Mouse (Mus musculus): ENCODE results near the gene Sfxn2. TPM values are rescaled to one million over a fixed set of nuclear protein-coding genes. Genes with fewer than 3 reads are reported as not detected.

Gene Sfxn2
- polyA plus RNA-seq, 2 experiments, result 22.0 to 26.7 TPM

GRCm38 (mm10) chr19:46642136-46642753 is 69.1 kb downstream of the Sfxn2 start:
- H3K27ac ChIP-seq (replicated peaks; ENCODE audit: low read depth, low read length), result peak overlapping the region; percentile 79
- H3K27me3 ChIP-seq (ENCODE audit: control insufficient read depth, insufficient read depth, low read length), result no peaks in the 10 kb centered on the region
- TF ChIP-seq POLR2A (IDR thresholded peaks at IDR 0.05; ENCODE audit: borderline replicate concordance, extremely low read depth, insufficient read depth, insufficient read length), result no peak
- H3K9me3 ChIP-seq (ENCODE audit: control insufficient read depth, low read length), result no peaks in the 10 kb centered on the region
- H3K4me3 ChIP-seq (replicated peaks; ENCODE audit: low read length), result no peak overlapping the region
- no peak for ATAC-seq (ENCODE audit: low FRiP score, low read depth)
- no peak for DNase-seq (ENCODE audit: low spot score)
- peak overlapping the region; percentile 45; the same call in 1 of the 2 replicates for H3K9ac ChIP-seq (ENCODE audit: low read depth, low read length, severe bottlenecking)
- H3K36me3 ChIP-seq (ENCODE audit: control insufficient read depth, insufficient read depth, low read length), result peaks cover 21% of the 10 kb centered on the region
- H3K4me2 ChIP-seq (replicated peaks; ENCODE audit: low read depth, low read length, severe bottlenecking), result peak overlapping the region; percentile 21
- peaks cover 63% of the 10 kb centered on the region for H3K4me1 ChIP-seq (ENCODE audit: control insufficient read depth, insufficient read depth, low read length)
- WGBS, result 43% methylated on average over 22 of the region's 22 CpGs

GRCm38 (mm10) chr19:46643236-46643635 is 70.1 kb downstream of the Sfxn2 start:
- Histone ChIP-seq H3K36me3 (ENCODE audit: control insufficient read depth, insufficient read depth, low read length) (peaks cover 17% of the 10 kb centered on the region), H3K4me2 (replicated peaks; ENCODE audit: low read depth, low read length, severe bottlenecking) (no peak overlapping the region), H3K9ac (ENCODE audit: low read depth, low read length, severe bottlenecking) (no peak overlapping the region), H3K4me1 (ENCODE audit: control insufficient read depth, insufficient read depth, low read length) (peaks cover 63% of the 10 kb centered on the region), H3K27ac (replicated peaks; ENCODE audit: low read depth, low read length) (no peak overlapping the region; the same call in 1 of the 2 replicates), H3K9me3 (ENCODE audit: control insufficient read depth, low read length) (no peaks in the 10 kb centered on the region), H3K4me3 (replicated peaks; ENCODE audit: low read length) (no peak overlapping the region), H3K27me3 (ENCODE audit: control insufficient read depth, insufficient read depth, low read length) (no peaks in the 10 kb centered on the region)
- TF ChIP-seq POLR2A (IDR thresholded peaks at IDR 0.05; ENCODE audit: borderline replicate concordance, extremely low read depth, insufficient read depth, insufficient read length), result no peak
- 66% methylated on average over 5 of the region's 5 CpGs for WGBS
- no peak for ATAC-seq (ENCODE audit: low FRiP score, low read depth)
- DNase-seq (ENCODE audit: low spot score), result no peak

- peak overlapping the region; percentile 56; the same call in 1 of the 2 replicates for H3K27ac ChIP-seq (replicated peaks; ENCODE audit: low read depth, low read length)
- H3K4me2 ChIP-seq (replicated peaks; ENCODE audit: low read depth, low read length, severe bottlenecking), result no peak overlapping the region
- H3K4me1 ChIP-seq (ENCODE audit: control insufficient read depth, insufficient read depth, low read length), result peaks cover 59% of the 10 kb centered on the region
- DNase-seq (ENCODE audit: low spot score), result no peak
- no peaks in the 10 kb centered on the region for H3K9me3 ChIP-seq (ENCODE audit: control insufficient read depth, low read length)
- 80% methylated on average over 10 of the region's 10 CpGs for WGBS
- H3K27me3 ChIP-seq (ENCODE audit: control insufficient read depth, insufficient read depth, low read length), result no peaks in the 10 kb centered on the region
- H3K9ac ChIP-seq (ENCODE audit: low read depth, low read length, severe bottlenecking), result no peak overlapping the region
- H3K4me3 ChIP-seq (replicated peaks; ENCODE audit: low read length), result no peak overlapping the region
- ATAC-seq (ENCODE audit: low FRiP score, low read depth), result no peak
- H3K36me3 ChIP-seq (ENCODE audit: control insufficient read depth, insufficient read depth, low read length), result peaks cover 17% of the 10 kb centered on the region
- no peak for TF ChIP-seq POLR2A (IDR thresholded peaks at IDR 0.05; ENCODE audit: borderline replicate concordance, extremely low read depth, insufficient read depth, insufficient read length)
These were observed 71.2 kb downstream of the Sfxn2 start for GRCm38 (mm10) chr19:46644343-46644792.

GRCm38 (mm10) chr19:46644793-46645602 is 71.8 kb downstream of the Sfxn2 start:
- no peak for TF ChIP-seq POLR2A (IDR thresholded peaks at IDR 0.05; ENCODE audit: borderline replicate concordance, extremely low read depth, insufficient read depth, insufficient read length)
- H3K9ac ChIP-seq (ENCODE audit: low read depth, low read length, severe bottlenecking), result no peak overlapping the region

GRCm38 (mm10) chr19:46646041-46646481 is 72.9 kb downstream of the Sfxn2 start:
- H3K4me1 ChIP-seq (ENCODE audit: control insufficient read depth, insufficient read depth, low read length), result peaks cover 44% of the 10 kb centered on the region
- no peak overlapping the region for H3K9ac ChIP-seq (ENCODE audit: low read depth, low read length, severe bottlenecking)
- 0 out of 2 replicates have a peak overlapping the region, but pooled peaks have one; percentile 40 for H3K27ac ChIP-seq (replicated peaks; ENCODE audit: low read depth, low read length)
- 67% methylated on average over 12 of the region's 12 CpGs for WGBS
- DNase-seq (ENCODE audit: low spot score) (no peak), ATAC-seq (ENCODE audit: low FRiP score, low read depth) (no peak)
- H3K27me3 ChIP-seq (ENCODE audit: control insufficient read depth, insufficient read depth, low read length), result no peaks in the 10 kb centered on the region
- no peak overlapping the region for H3K4me3 ChIP-seq (replicated peaks; ENCODE audit: low read length)
- H3K4me2 ChIP-seq (replicated peaks; ENCODE audit: low read depth, low read length, severe bottlenecking), result no peak overlapping the region
- TF ChIP-seq POLR2A (IDR thresholded peaks at IDR 0.05; ENCODE audit: borderline replicate concordance, extremely low read depth, insufficient read depth, insufficient read length), result no peak
- peaks cover 17% of the 10 kb centered on the region for H3K36me3 ChIP-seq (ENCODE audit: control insufficient read depth, insufficient read depth, low read length)
- H3K9me3 ChIP-seq (ENCODE audit: control insufficient read depth, low read length), result no peaks in the 10 kb centered on the region

More at GRCm38 (mm10) chr19:46644793-46645602, 71.8 kb downstream of the Sfxn2 start:
- peaks cover 17% of the 10 kb centered on the region for H3K36me3 ChIP-seq (ENCODE audit: control insufficient read depth, insufficient read depth, low read length)
- no peak overlapping the region for H3K4me3 ChIP-seq (replicated peaks; ENCODE audit: low read length)
- H3K27ac ChIP-seq (replicated peaks; ENCODE audit: low read depth, low read length), result peak overlapping the region; percentile 64
- DNase-seq (ENCODE audit: low spot score) (peak; percentile 58), ATAC-seq (ENCODE audit: low FRiP score, low read depth) (peak; percentile 33; the same call in 1 of the 2 replicates)
- H3K4me1 ChIP-seq (ENCODE audit: control insufficient read depth, insufficient read depth, low read length), result peaks cover 53% of the 10 kb centered on the region
- no peak overlapping the region for H3K4me2 ChIP-seq (replicated peaks; ENCODE audit: low read depth, low read length, severe bottlenecking)
- 58% methylated on average over 12 of the region's 12 CpGs for WGBS
- H3K27me3 ChIP-seq (ENCODE audit: control insufficient read depth, insufficient read depth, low read length), result no peaks in the 10 kb centered on the region
- no peaks in the 10 kb centered on the region for H3K9me3 ChIP-seq (ENCODE audit: control insufficient read depth, low read length)
